Comparison of ENCODE assay signal across 17 mouse cellular contexts in the genomic region with DNA sequence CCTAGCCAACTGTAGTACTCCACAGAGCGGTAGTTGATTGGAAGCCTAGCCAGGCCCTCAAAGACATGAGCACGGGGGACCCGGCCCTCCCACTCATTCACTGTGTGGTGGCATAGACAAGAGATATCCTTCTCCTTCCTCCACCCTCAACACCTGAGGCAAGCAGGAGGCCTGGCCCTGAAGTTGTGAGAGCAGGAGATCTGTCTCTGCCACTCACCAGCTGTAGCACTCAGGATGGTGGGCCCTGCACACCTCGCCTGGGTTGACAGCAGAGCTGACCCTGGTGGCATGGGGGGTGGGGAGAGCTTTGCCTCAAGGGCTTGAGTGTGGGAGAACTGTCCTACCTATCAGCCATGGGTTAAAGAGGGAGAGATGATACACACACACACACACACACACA.
"Had no signal": no experiment of that assay in that cellular context is flagged by ENCODE, and none has a peak within 500 bp of the region (broad histone marks: within the 10 kb centered on the region; RNA-seq: fewer than 3 reads in every experiment).

No protein-coding gene starts in this region.

- H3K27ac ChIP-seq: neural tube, embryonic 12.5 days; neural tube, embryonic 13.5 days; neural tube, embryonic 15.5 days; stomach, embryonic 15.5 days; stomach, postnatal 0 days had no signal

- DNase-seq: retina, postnatal 1 day; right cerebral cortex, adult 18-20 months; right cerebral cortex, postnatal 14 days; right cerebral cortex, postnatal 25 days; right cerebral cortex, postnatal 4 days; spleen, adult 18-20 months; thymus, adult 18-20 months; thymus, adult 2 months; thymus, postnatal 14 days; thymus, postnatal 25 days; thymus, postnatal 36 days; thymus, postnatal 4 days had no signal

- H3K36me3 ChIP-seq: neural tube, embryonic 12.5 days; neural tube, embryonic 13.5 days; neural tube, embryonic 15.5 days; stomach, embryonic 15.5 days had no signal

- H3K4me1 ChIP-seq: neural tube, embryonic 12.5 days; neural tube, embryonic 13.5 days; neural tube, embryonic 15.5 days; stomach, embryonic 15.5 days had no signal

- H3K4me3 ChIP-seq: neural tube, embryonic 12.5 days; neural tube, embryonic 13.5 days; neural tube, embryonic 15.5 days; stomach, embryonic 15.5 days had no signal

- H3K27me3 ChIP-seq: neural tube, embryonic 12.5 days; neural tube, embryonic 13.5 days; neural tube, embryonic 15.5 days; stomach, embryonic 15.5 days had no signal
